Mouse (Mus musculus) liver, embryonic 14 days (tissue): ENCODE measurements around the gene B3gnt6. TPM values are rescaled to one million over a fixed set of nuclear protein-coding genes. Genes with fewer than 3 reads are reported as not detected.

Source experiments
- polyA plus RNA-seq: library from polyadenylated mRNA; depleted of rRNA; stranded (reverse); fragments of >200 nt; gene quantifications from 2 replicates; pipeline ENCODE4 v1.2.3, GENCODE M21; 2012; rRNA removed

The B3gnt6 gene
- 0.03 and 0.05 TPM in 2 replicates for polyA plus RNA-seq

DNA sequence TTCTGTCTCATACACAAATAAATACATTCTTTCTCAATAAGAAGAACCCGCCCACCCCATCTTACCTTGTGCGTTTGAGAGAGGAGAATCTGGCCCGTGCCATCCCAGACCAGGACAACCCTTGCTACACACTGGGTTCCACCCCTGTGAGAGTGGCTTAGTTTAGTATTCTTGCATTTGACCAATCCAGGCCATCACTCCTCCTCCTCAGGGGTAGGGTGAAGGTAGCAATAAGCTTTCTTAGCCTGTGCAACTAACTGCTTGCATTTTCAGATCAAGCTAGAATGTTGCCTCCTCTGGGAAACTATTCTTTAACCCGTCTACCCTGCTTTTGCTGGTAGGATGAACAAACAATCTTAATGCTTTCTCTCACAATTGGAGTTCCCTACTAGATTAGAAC is at the start of gene B3gnt6:
Gene B3gnt6, minus strand, starts transcription at position 101 of the 400 bp plus-strand sequence.

DNA sequence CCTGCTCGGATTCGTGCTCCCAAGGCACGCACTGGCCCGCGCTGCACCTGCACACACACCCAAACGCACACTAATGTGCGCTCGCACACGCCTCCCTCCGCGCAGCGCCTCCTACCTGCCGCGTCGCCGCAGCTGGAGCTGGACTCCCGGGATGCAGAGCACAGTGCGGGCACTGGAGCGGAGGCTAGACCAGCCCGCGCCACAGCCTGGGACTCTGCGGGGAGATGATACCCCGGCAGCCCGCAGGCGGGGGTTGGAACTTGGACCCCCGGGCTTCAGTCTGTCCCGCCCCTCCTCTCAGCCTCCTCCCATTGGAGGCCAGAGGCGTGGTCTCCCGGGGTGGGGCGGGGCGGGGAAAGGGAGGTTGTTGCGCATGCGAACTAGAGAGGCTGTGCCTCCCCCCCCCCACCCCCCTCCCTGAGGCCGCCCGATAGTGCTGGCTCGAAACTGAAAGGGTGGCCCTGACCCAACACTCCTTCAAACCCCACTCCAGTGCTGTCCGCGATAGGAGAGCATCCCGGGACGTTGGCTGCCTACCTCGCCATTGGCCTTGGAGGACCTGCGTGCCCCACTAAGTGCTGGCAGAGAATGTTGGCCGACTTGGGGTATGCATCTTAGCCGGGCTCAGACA is 21.2 kb downstream of the B3gnt6 start, which contains the start of gene Capn5:
Gene Capn5, minus strand, starts transcription at position 346 of the 631 bp plus-strand sequence.

GRCm38 (mm10) chr7:98145402-98145801 is 53.9 kb downstream of the B3gnt6 start, which contains the start of gene Omp:
Gene Omp, minus strand, starts transcription at chr7:98145502.

Other genes starting within 250 kb of the B3gnt6 start
- 8.9 and 11.1 TPM in 2 replicates for gene Myo7a, start 80.0 kb downstream of the B3gnt6 start, polyA plus RNA-seq
- gene Omp, start 54.0 kb downstream of the B3gnt6 start, polyA plus RNA-seq, result 0.59 and 0.66 TPM in 2 replicates
- 11.9 and 12.5 TPM in 2 replicates for gene Capn5, start 21.2 kb downstream of the B3gnt6 start, polyA plus RNA-seq
- 14.5 and 17.0 TPM in 2 replicates for gene Acer3, start 121.7 kb upstream of the B3gnt6 start, polyA plus RNA-seq
- gene Tsku, start 161.8 kb upstream of the B3gnt6 start, polyA plus RNA-seq, result 1.7 TPM in 2 replicates
- not detected in 2 replicates for gene Gucy2d, start 240.9 kb upstream of the B3gnt6 start, polyA plus RNA-seq